Mouse (Mus musculus): Measurements from ENCODE around the gene Rfxap.

Rfxap gene

DNA sequence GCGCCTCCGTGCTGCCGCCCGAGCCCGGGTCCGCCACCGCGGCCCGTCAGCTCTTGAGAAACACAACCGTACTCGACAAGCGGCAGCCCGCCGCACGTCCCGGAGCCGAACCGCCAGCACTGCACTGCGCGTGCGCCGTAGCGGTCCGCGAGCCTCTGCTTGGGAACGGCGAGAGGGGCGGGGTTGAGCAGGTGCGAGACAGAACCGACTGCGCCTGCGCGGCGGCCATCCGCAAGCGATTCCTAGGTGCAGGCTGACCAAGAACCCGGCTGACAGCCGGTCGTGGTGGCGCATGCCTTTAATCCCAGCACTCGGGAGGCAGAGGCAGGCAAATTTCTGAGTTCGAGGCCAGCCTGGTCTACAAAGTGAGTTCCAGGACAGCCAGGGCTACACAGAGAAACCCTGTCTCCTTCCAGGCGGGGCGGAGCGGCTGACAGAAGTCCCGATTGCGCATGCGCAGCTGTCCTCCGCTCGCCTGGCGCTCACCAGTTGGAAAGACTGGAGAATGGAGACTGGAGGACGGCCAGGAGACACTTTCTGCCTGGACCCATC lies at the start of gene Rfxap:
Gene Rfxap (minus strand): TSS at position 126 of the 552 bp plus-strand sequence.
- CTCF ChIA-PET, result interaction anchor here (0.5 kb wide), 1 partner anchor 1762 kb away, joined by 3 read pairs; no protein-coding TSS in a partner anchor

DNA sequence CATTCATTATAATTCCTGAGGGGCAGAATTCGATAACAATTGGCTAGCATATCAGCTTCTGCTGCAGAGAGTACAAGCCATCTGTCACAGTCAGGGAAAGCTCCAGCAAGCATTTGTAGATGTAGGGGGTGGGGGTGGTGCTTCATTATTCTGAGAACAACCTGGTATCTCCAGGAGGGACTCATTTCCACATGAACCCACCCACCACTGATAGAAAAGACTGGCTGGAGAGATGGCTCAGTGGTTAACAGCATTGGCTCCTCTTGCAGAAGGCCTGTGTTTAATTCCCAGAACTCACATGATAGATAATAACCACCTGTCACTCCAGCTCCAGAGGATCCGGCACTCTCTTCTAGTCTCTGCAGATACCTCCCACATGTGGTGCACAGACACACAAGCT lies 27.8 kb upstream of the Rfxap start:
- CTCF ChIA-PET, result no interaction called here

DNA sequence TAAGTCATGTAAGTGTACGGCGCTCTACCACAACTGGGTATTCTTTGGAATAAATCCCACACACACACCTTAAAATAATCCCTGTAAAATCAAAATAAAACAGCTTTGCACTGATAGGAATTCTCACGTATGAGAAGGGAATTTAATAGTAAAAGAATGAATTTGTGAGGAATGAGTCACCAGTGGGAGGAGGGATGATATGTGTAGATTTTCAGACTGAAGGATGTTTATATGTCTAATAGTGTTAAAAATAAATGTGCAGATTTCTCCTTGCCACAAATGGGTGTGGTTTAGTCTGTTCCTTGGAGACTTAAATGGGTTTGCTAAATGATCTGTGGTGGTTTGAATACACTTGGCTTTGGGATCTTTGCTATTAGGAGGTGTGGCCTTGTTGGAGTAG lies 24.9 kb upstream of the Rfxap start:
- CTCF ChIA-PET, result no interaction called here

DNA sequence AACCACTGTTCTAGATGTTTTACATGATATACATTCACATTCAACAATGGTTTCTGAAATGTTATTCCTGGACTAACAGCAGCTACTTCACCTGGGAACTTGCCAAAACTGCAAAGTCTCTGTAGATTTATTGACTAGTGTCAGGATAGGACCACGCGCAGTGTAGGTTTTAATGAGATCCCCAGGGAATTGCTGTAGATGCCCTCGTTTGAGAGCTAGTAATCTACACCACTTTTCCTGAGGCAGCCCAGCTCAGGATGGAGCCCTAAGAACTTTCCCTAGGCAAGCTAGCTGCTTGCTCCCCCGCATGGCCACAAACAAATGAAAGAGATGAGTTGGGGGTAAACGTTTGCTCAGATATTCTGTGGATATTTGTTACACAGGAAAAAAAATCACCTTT lies 14.9 kb upstream of the Rfxap start:
- CTCF ChIA-PET, result no interaction called here

DNA sequence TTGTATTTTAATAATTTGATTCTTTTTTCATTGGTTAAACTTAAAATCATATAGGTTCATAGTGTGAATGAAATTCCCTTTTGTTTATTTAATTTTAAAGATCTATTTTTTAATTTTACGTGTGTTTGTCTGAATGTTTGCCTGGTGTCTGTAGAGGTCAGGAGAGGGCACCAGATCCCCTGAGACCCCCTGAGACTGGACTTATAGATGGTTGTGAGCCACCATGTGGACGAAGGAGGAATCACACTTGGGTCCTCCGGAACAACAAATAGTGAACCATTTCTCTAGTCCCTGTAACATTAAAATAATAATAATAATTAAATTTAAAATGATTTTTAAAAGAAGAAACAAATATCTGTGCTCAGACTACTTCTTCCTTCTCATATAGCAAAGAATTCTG lies 7.7 kb upstream of the Rfxap start:
- CTCF ChIA-PET, result no interaction called here

DNA sequence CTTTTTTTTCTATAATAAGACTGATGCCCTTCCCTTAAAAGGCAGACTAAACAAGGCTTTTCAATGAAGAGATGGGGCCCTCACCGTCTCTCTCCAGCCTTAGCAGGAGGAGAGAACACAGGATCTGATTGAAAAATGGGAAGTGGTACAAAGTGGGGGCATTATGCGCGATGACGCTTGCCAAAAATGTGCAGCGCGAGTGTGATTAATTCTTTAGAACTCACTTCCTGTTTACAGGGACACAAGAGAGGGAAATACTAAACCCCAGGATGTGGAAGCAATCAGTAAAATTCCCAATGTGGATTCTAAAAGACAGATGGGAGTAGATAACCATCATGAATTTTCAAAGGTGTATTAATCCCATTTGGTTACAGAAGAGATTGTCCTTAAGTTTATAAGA lies 7.0 kb upstream of the Rfxap start:
- CTCF ChIA-PET, result no interaction called here

DNA sequence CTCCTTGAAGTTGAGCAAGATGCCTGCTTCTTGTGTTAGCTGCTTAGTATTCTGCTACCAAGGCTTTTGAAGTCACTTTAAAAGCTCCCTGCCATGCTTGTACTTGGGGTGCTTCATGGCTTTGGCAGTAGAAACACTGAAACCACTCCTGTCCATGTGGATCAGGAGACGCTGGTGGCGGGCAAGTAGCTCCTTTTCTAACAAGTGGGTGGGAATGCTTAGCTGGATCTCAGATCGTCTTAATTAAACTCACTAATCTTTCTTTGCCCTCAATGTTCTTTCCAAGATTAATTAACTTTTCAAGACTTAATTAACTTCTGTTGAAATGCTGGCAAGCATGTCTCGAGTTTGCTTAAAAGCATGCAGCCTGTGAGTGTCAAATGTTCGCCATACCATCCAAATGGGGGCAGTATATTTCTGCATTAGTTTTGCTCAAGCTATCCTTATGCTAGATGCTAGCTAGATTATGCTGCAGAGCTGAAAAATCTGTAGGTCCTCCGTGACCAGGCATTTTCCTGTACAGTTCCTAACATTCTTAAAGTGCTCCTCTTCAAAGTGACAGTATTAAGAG lies 5.9 kb upstream of the Rfxap start:
- CTCF ChIA-PET, result no interaction called here

DNA sequence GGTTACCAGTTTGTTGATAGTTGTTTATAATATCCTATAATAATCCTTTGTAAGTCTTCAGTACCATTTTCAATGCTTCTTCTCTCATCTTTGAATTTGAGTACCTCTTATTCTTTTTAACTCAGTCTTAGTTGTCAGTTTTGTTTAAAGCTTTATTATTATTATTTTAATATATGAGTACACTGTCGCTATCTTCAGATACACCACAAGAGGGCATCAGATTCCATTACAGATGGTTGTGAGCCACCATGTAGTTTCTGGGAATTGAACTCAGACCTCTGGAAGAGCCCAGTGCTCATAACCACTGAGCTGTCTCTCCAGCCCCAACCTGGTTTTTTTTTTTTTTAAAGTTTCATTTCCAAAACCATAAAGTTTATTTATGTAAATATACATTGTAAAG lies 4.0 kb upstream of the Rfxap start:
- CTCF ChIA-PET, result no interaction called here

DNA sequence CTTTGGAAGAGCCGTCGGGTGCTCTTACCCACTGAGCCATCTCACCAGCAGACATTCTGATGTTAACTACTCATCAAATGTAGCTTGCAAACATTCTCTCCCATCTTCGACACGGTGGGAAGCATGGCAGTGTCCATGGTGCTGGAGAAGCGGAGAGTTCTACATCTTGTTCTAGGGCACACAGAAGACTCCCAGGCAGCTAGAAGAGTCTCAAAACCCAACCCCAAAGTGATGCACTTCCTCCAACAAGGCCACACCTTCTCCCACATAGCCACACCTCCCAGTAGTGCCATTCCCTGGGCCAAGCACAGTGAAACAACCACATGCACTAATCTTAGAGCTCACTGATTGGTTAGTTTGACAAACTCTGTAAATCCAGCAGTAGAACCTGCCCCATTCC lies 1.5 kb upstream of the Rfxap start:
- CTCF ChIA-PET, result interaction anchor here (0.7 kb wide), 1 partner anchor 73 kb away, joined by 3 read pairs; no protein-coding TSS in a partner anchor

DNA sequence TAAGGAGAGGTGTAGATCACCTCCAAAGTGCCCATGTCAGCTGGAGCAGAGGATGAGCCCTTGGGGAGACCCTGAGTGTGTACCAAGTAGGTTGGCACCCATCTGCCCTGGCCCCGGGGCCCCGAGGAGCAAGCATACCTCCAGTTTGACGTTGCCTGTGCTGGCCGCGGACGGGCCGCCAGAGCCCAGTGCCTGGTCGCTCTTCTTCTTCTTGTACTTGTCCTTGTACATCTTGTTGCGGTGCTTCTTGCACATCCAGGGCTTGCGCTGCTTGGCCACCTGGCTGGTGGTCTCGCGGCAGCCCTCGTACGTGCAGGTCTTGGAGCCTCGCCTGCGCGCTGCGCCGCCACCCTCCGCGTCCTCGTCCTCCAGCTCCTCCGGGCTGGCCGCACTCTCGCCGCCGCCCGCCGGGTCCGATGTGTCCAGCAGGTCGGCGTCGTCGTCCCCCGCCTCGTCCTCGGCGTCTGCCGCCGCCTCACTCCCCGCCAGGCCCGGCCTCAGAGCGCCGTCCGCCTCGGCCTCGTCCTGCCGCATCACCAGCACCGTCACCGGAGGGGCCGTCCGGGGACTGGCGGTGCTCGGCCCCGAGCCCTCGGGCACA lies 430 bp downstream of the Rfxap start:
- CTCF ChIA-PET, result interaction anchor here (0.7 kb wide), 1 partner anchor 22 kb away, joined by 4 read pairs; no protein-coding TSS in a partner anchor

DNA sequence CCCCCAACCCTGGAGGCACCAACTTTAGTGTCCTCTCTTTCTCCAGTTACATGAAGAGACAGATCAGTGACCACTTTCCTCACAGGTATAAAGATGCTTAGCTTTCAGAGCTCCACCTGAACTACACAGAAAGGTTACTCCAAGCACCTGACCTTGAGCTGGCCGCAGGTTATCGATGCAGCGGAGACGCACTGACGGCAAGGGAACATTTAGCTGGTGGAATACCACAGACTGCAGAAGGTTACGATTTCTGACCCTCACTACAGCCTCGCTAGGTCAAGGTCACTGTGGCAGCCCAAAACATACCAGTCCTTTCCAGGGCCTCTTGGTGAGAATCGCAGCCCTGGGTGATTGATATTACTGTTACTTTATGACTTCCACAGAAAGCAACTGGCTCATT lies 3.9 kb downstream of the Rfxap start:
- CTCF ChIA-PET, result no interaction called here

DNA sequence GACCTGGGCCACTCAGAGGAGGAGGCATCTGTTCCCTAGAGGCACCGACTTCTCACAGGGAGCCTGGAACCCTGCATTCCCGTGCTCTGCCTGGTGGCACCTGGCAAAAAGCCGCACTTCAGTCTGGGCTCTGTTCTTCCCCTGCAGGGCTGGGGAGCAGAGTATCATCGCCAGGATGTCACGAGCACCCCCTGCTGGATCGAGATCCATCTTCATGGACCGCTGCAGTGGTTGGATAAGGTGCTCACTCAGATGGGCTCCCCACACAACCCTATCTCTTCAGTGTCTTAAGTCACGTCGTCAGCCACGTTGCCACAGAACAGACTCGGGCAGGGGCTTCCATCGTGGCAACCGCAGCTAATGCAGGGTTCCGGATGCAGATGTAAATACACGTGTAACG lies 10.4 kb downstream of the Rfxap start:
- CTCF ChIA-PET, result no interaction called here

DNA sequence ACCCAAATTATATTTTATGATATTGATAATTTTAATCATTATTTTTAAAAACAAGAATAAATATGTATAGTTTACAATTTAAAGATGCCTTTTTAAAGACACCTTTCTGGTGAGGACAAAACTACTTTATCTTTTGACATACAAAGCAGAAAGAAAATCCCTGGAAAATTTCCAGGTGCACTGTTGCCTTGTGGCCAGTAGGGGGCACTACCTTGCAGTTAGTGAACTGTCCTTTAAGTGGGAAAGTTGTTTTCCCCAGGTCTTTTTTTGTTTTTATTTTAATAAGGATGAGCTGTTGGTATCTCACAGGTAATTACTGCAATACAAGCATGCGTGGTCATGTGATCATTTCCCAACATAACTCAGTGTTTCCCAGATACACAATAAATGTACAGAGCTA lies 11.8 kb downstream of the Rfxap start:
- CTCF ChIA-PET, result no interaction called here

DNA sequence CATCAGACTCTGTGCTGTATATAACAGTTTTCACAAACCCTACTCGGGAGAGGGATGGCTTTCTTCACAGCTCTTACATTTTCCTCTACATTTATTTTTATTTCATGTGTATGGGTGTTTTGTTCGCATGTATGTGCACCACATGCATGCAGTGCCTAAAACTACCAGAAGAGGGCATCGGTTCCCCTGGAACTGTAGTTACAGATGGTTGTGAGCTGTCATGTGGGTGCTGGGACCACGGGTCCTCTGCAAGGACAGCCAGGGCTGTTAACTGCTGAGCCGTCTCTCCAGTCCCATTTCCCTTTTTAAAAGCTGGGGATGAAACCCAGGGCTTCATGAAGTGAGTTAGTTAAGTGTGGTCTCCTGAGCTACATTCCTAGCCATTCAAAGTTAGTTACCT lies 12.2 kb downstream of the Rfxap start:
- CTCF ChIA-PET, result no interaction called here

DNA sequence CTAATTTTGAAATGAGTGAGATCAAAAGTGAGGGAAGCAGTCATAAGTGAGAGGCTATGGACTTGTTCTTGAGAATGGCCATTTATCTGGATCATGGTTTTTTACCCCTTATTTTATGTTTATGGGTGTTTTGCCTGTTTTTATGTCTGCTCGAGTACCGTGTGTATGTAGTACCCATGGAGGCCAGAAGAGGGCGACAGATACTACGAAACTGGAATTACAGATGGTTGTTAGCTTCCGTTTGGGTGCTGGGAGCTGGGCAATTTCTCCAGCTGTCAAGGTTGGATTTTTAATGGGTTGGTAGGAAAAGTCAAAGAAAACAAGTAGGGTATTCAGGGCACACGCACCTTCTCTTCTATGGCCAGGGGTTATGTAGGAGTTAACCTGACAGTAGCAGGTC lies 13.8 kb downstream of the Rfxap start:
- CTCF ChIA-PET, result no interaction called here

DNA sequence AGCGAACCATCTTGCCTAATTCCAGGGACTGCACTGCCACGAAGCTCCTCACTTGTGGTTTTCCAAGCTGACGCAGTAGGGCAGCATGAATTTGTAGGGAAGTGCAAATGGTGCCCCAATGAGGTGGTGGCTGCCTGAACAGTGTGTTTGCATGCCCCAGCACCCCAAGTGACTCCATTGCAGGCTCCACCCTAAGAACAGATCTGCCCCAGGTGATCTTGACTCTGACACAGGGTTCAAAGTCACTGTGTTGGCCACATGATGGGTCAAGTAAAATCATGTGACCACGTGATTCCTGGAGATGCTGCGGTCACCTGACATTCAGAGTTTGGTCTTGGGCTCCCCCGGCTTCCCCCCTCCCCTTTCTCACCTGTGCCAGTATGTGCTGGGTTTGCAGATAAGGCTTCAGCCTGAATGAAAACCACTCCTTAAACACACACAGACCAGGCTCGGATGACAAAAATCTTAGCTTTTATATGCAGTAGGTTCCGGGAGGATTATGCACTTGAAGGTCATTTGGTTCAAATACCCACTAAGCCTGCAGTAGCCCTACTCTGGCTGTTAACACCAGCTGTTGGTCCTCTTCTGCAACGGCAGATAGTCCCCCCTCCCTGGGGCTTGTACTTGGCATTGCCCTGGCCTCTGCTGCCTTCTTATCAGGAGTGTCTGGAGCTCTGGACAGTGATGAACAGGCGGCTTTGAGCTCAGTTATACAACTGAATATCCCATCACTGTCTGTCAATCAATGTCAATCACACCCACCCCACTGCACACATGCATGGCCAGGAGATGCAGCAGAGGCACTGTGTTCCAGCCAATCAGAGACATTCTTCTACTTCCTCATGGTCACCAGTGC lies 15.5 kb downstream of the Rfxap start:
- CTCF ChIA-PET, result interaction anchor here (0.6 kb wide), 1 partner anchor 9 kb away, joined by 7 read pairs; no protein-coding TSS in a partner anchor

DNA sequence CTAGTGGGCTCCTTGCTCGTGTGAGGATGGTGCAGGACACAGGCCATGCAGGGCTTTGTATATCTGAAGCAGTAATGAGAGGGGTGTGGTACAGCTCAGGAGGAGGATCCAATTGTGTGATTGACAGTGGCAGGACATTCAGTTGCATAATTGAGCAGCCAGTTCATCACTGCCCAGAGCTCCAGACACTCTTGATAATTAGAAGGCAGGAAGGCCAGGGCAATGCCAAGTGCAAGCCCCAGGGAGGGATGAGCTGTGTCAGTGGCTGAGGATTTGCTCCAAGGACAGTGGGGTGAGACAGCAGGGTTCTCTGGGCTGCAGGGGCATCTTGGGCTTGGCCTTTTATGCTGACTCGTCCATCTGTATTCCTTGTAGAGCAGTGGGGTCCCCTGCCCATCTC lies 17.0 kb downstream of the Rfxap start:
- CTCF ChIA-PET, result interaction anchor here (0.7 kb wide), 1 partner anchor 20 kb away, joined by 3 read pairs; no protein-coding TSS in a partner anchor

DNA sequence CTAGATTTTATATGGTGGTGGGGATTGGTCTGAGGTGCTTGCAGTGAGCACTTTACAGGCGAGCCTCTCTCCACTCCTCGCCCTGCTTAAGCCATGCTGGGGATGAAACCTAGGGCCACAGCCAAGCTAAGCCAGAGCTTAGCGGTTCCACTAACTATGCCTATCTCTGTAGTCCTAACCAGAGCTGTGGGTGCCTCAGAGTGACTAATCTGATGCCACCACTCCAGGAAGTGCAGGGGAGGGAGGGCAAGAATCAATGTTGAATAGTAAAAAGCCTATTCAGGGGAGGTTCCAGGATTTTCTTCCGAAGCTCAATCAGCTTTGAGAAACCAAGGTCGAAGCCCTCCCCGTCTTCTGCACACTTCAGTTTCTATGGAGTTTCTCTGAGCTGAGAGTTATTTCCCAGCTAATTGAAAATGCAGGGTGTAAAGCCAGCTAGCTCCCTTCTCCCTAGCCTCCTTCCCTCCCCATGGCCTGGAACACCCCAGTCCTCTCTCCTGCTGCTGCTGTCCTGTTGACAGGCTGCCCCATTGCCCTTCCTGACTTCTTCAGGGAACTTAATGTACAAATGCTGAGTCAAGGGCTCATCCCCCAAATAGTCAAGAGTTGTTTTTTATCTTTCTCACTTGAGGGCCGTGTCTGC lies 31.5 kb downstream of the Rfxap start:
- CTCF ChIA-PET, result no interaction called here

DNA sequence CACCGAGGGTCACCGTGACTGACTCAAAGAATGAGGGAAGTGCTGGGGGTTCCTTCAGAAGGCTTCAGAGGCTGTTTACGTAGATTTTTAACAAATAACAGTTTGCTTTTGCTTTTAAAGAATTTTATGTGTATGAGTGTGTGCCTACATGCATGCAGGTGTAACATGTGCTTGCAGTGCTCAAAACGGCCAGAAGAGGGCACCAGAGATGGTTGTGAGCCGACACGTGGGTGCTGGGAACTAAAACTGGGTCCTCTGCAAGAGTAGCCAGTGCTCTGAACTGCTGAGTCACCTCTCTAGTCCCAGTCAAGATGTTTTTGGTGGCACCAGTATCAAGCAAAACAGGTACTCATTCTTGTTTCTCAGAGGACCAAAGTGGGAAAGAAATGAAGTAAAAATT lies 34.0 kb downstream of the Rfxap start:
- CTCF ChIA-PET, result no interaction called here

DNA sequence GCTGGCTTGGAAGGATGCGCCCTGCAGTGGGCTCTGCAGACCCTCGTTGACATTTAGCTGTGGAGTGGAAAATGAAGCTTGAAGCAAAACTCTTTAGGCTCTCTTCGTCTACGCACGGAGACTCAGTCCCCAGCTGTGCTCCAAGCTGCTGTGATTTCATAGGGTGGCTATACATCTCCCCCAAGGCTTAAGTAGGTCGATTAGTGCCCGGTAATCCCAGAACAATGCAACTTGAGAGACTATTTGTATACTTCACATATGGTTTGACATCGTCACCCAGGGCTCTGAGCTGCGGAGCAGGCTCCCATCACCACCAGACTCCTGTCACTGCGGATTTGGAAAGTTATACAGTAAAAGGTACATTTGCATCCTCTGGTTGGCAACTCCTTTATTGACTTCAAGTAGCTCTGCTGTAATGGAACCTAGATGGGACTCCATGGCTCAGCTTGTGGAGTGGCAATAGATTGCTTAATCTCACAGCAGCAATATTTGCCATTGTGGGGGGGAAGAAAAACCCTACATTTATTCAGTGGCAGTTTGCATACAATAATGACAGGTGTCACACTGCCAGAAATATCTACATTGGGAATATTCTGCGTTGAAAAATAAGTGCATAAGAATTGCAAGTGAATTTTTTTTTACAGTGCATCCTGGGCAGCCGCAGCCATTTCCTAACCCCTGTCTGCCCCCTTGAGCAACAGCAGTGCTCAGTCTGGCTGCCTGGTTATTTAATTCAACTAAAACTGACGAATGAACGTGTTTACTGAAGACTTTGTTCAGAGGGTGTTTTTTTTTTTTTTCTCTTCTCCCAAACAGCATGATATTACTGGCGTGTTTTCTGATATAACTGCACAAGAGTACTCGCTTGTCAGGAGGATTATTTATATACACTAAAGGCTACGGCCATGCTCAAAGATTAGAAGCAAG lies 38.0 kb downstream of the Rfxap start:
- CTCF ChIA-PET, result interaction anchor here (0.5 kb wide), 1 partner anchor 21 kb away, joined by 3 read pairs; no protein-coding TSS in a partner anchor

DNA sequence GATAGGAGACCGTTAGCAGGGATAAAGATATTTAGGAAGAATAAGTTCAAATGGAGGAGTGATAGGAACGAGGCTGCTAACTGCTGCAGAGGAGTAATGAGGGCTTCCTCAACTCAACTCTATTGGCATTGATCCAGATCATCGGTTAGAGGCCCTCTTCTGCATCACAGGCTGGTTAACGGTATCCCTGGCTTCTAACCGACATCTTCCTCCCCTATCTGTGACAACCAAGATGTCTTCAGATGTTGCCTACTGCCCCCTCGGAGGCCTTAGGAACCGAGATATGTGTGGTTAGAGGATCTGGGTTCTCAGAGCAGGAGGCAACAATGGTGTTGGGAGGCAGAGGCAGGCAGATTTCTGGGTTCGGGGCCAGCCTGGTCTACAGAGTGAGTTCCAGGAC lies 39.0 kb downstream of the Rfxap start:
- CTCF ChIA-PET, result no interaction called here

Measured in spleen, embryonic (tissue).